Mouse (Mus musculus) forebrain, postnatal 0 days (tissue): ENCODE measurements around the gene Arhgap21. TPM values are rescaled to one million over a fixed set of nuclear protein-coding genes. Genes with fewer than 3 reads are reported as not detected.

Source experiments
- ATAC-seq: fragments of 200-750 bp; cut with Nextera tagmentation; 2 replicates; pipeline ENCODE4 v1.8.0; 2017; ENCODE audit warnings: mild to moderate bottlenecking, moderate library complexity
- DNase-seq: peaks from one replicate; pipeline ENCODE4 v3.0.0-alpha.2; 2015
- H3K27ac ChIP-seq: fragments of 300-500 bp; sonication (generic); 2 replicates; pipeline ENCODE4 v1.5.1; 2014; ENCODE audit warnings: low read depth, mild to moderate bottlenecking, antibody characterized with exemption, low read length, moderate library complexity, mixed read lengths
- H3K27me3 ChIP-seq: fragments of 300-500 bp; sonication (generic); 2 replicates; pipeline ENCODE4 v1.6.1; 2014; ENCODE audit warnings: mild to moderate bottlenecking, low read length, mixed read lengths; ENCODE audit not compliant: insufficient read depth
- H3K36me3 ChIP-seq: fragments of 300-500 bp; sonication (generic); 2 replicates; pipeline ENCODE4 v1.6.1; 2014; ENCODE audit warnings: mild to moderate bottlenecking, moderate library complexity; ENCODE audit not compliant: insufficient read depth
- H3K4me1 ChIP-seq: fragments of 300-500 bp; sonication (generic); 2 replicates; pipeline ENCODE4 v1.6.1; 2014; ENCODE audit warnings: antibody characterized with exemption; ENCODE audit not compliant: insufficient read depth
- H3K4me2 ChIP-seq: fragments of 300-500 bp; sonication (generic); 2 replicates; pipeline ENCODE4 v1.6.1; 2014; ENCODE audit warnings: low read depth, mild to moderate bottlenecking, moderate library complexity
- H3K4me3 ChIP-seq: fragments of 300-500 bp; sonication (generic); 2 replicates; pipeline ENCODE4 v1.5.1; 2014; ENCODE audit warnings: low read depth, low read length, mixed read lengths
- H3K9ac ChIP-seq: fragments of 300-500 bp; sonication (generic); 2 replicates; pipeline ENCODE4 v1.6.1; 2014; ENCODE audit warnings: mild to moderate bottlenecking
- H3K9me3 ChIP-seq: fragments of 300-500 bp; sonication (generic); 2 replicates; pipeline ENCODE4 v1.6.1; 2016; ENCODE audit warnings: low read length
- CTCF ChIP-seq: sonication (generic); IDR thresholded peaks from 2 replicates; pipeline ENCODE4 v1.5.1; 2016; ENCODE audit warnings: antibody characterized with exemption, control low read depth, low read depth
- WGBS: fragments of 180-500 bp; shearing (Covaris S2); extraction: QIAGEN DNeasy Blood & Tissue Kit; methylation state at CpG from one replicate; pipeline ENCODE4 v1.1.7; 2014; 5-methylcytosine and 5-hydroxymethylcytosine counted together
- polyA plus RNA-seq: library from polyadenylated mRNA; unstranded; fragments of >200 nt; fragmentation: Nextera tagmentation; extraction: Ambion mirVana; gene quantifications from 2 replicates; pipeline ENCODE4 v1.2.1, GENCODE M21; 2015
- total RNA-seq: library from RNA; depleted of rRNA; stranded (reverse); fragments of >200 nt; gene quantifications from 2 replicates; pipeline ENCODE4 v1.2.3, GENCODE M21; 2014

Gene Arhgap21
- total and polyA plus RNA-seq, 2 experiments from 2014 or later: 24.9 to 99.1 TPM

DNA sequence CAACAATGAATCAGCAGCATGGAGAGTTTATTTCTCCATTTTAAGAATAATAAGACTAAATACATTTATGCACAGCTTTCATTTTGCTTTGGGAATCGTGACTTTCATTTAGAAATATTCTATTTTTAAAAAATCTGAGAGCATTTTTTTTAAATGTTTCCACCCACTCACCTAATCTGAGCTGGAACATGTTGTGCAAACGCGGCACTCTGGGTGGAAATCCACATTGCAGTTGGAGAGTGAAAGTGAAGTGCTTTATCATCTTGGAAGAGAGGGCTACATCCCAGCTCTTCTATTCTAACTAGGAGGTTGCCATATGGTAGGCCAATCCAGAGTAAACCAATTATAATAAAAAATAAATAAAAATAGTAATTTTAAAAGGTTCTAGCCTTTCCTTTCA is 4.8 kb upstream of the Arhgap21 start:
- no peak for ATAC-seq
- Histone ChIP-seq H3K9me3 (no peaks in the 10 kb centered on the region), H3K4me3 (no peak overlapping the region), H3K4me2 (no peak overlapping the region), H3K4me1 (no peaks in the 10 kb centered on the region), H3K27ac (no peak overlapping the region), H3K36me3 (no peaks in the 10 kb centered on the region), H3K9ac (no peak overlapping the region), H3K27me3 (no peaks in the 10 kb centered on the region)
- 74% methylated on average over 3 of the region's 3 CpGs for WGBS
- TF ChIP-seq CTCF: no peak
- no peak for DNase-seq

DNA sequence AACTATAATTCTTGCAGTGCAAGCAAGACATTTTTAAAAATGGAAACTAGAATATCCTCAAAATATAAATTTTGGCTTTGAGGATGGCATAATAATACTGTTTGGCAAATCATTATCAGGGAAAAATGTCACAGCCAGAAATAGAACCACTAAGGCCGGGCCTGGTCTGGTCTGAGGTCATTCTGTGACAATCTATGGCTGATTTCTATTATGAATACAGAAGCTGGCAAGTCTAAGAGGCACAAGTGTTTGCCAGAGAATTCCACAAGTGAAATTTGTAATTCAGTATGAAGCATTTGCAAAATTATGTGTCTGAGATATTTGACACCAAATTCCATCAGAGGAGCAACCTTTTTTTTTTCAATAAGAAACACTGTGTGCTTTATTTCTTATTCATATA is 3.5 kb upstream of the Arhgap21 start:
- no peak for ATAC-seq
- 66% methylated on average over 1 of the region's 1 CpGs for WGBS
- DNase-seq: no peak
- no peaks in the 10 kb centered on the region for H3K4me1 ChIP-seq
- no peak for TF ChIP-seq CTCF
- H3K4me3 ChIP-seq: no peak overlapping the region
- no peak overlapping the region for H3K9ac ChIP-seq
- H3K36me3 ChIP-seq: no peaks in the 10 kb centered on the region
- no peaks in the 10 kb centered on the region for H3K27me3 ChIP-seq
- no peaks in the 10 kb centered on the region for H3K9me3 ChIP-seq
- H3K4me2 ChIP-seq: no peak overlapping the region
- H3K27ac ChIP-seq: no peak overlapping the region

DNA sequence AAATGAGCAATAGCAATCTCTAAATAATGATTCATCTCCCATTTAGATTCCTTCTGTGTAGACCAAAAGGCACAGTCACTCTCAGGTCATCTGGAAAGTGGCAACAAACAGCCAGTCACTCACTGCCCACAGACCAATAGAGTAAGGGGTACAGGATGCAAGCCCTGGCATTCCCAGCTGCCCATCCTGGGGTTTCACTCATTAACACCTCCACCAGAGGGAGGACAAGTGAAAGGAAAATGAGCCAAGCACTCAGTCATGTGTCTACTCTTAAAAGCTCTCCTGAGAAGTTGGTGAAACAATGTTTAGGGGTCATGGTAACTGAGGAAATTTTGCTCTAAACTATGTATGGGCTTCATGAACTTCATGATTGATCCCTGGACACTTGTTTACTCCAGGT is 2.9 kb upstream of the Arhgap21 start:
- H3K9me3 ChIP-seq: no peaks in the 10 kb centered on the region
- no peak overlapping the region for H3K4me3 ChIP-seq
- H3K36me3 ChIP-seq: no peaks in the 10 kb centered on the region
- H3K9ac ChIP-seq: no peak overlapping the region
- H3K4me1 ChIP-seq: no peaks in the 10 kb centered on the region
- no peak for DNase-seq
- peak; percentile 29; the same call in 1 of the 2 replicates for TF ChIP-seq CTCF
- H3K4me2 ChIP-seq: no peak overlapping the region
- H3K27me3 ChIP-seq: no peaks in the 10 kb centered on the region
- no peak for ATAC-seq
- H3K27ac ChIP-seq: no peak overlapping the region

DNA sequence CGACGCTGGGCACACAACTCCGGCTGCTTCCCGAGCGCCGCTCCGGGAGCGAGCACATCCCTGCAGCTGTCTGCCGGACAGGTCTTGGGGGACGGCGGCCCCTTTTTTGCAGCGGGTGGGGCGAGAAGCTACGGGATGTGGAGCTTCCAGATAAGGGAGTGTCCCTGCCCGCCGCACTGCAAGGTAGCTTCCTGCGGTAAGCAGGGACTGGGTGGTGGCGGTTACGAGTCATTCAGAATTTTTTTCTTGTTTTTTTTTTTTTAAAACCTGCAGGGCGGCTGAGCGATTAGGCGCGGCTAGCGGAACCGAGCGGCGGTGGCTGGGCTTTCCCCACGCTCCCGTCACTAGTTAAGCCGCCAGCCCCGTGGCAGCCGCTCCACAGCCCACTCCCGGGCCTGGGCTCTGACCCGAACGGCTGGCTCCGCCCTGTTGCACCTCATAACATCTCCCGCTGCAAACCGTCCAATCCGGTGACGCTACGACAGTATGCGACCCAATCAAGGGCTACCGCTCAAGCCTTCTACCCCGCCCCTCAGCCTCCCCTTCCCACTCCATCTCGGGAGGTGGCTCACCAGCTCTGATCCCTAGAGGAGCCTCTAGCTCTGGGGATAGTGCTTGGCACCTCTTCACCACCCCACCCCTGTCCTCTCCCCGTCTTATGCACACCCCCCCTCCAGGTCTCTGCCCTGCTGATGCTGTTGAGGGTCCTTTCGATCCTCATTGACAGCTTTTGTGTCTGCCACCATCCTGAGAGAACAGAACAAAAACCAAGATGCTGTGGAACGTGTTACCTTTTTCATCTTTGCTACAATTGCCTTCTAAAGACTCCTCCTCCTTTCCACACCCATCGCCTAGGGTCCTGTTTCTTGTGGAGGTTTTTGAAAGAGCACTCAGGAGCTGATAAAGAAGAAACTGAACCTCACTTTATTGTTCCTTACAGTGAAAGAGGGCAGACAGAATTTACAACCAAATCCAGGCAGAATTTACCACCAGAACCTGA is 820 bp upstream of the Arhgap21 start:
- H3K27me3 ChIP-seq: no peaks in the 10 kb centered on the region
- no peaks in the 10 kb centered on the region for H3K36me3 ChIP-seq
- H3K4me2 ChIP-seq: peak overlapping the region; percentile 90
- 0 out of 2 replicates have a peak, but pooled peaks cover 1% of the 10 kb centered on the region for H3K4me1 ChIP-seq
- WGBS: under 1% methylated on average over 49 of the region's 49 CpGs
- peak; percentile 98 for DNase-seq
- H3K9ac ChIP-seq: peak overlapping the region; percentile 96
- peak; percentile 97 for ATAC-seq
- peak overlapping the region; percentile 93 for H3K4me3 ChIP-seq
- peak; percentile 7; the same call in 1 of the 2 replicates for TF ChIP-seq CTCF
- no peaks in the 10 kb centered on the region for H3K9me3 ChIP-seq
- H3K27ac ChIP-seq: peak overlapping the region; percentile 100

DNA sequence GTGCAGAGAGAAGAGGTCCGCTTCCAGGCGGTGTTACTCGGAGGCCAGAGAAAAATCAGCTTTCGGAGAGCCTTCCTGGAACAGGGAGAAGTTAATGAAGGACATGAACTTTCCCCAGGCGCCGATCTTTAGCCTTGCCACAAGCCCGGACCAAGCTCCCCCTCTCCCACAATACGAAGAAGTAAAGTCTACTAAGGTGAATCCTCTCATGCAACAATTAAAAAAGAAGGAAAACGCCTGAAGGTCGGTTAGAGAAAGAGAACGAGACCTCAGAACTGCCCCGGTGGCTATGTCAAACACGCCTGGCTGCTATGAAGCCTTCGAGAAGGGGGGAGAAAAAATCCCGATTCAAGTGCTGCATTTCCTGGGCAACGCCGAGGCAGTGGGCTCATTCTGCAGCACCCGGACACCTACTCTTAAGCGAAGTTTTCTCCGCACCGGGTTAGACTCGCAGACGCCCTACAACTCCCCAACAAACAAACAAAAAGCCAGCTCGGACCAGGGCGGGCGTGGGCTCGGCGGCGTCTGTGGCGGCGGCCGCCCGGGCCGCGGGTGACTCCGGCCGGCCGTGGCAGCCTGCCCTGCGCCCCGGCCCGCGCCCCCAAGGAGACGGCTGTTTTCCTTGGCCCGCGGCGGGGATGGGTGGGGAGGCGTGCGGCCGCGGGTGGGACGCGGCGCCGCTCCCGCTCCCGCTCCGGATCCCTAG is 882 bp downstream of the Arhgap21 start:
- H3K4me2 ChIP-seq: peak overlapping the region; percentile 90
- under 1% methylated on average over 54 of the region's 57 CpGs for WGBS
- DNase-seq: peak; percentile 69

DNA sequence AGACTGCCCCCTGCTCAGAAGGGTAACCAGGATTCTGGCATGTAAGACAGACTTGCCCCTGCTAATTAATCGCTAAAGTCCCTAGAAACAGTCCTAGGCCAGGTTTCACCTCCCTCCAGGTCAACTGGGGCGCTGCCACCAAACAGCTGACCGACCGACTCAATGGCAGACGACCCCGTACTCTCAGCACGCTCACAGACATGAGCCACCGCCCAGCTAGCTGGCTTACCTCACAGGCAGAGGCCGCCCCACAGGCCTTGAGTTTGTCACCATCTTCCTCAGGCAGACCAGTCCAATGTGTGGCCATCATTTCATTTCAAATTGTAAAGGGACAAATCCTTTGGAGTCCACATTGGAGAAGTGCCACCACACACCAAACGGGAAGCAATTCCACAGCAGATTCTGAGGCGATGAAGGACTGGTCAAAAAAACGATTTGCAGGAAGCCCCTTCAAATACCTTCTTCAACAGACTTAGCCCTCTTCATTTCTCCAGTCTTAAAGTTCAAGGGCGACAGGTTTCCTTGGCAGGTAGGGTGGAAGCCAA is 1.5 kb downstream of the Arhgap21 start:
- peak overlapping the region; percentile 93 for H3K4me3 ChIP-seq

More for the DNA sequence above, 882 bp downstream of the Arhgap21 start:
- 0 out of 2 replicates have a peak, but pooled peaks have one; percentile 3 for ATAC-seq
- Histone ChIP-seq H3K27ac (peak overlapping the region; percentile 100), H3K4me1 (peaks cover 12% of the 10 kb centered on the region), H3K36me3 (no peaks in the 10 kb centered on the region), H3K9ac (peak overlapping the region; percentile 96), H3K4me3 (peak overlapping the region; percentile 93), H3K9me3 (no peaks in the 10 kb centered on the region), H3K27me3 (no peaks in the 10 kb centered on the region)
- no peak for TF ChIP-seq CTCF

More for the DNA sequence above, 1.5 kb downstream of the Arhgap21 start:
- Histone ChIP-seq H3K4me1 (peaks cover 18% of the 10 kb centered on the region), H3K36me3 (no peaks in the 10 kb centered on the region), H3K4me2 (peak overlapping the region; percentile 90), H3K27me3 (no peaks in the 10 kb centered on the region), H3K27ac (peak overlapping the region; percentile 100), H3K9me3 (no peaks in the 10 kb centered on the region), H3K9ac (peak overlapping the region; percentile 96)
- no peak for TF ChIP-seq CTCF
- no peak for ATAC-seq
- under 1% methylated on average over 13 of the region's 13 CpGs for WGBS
- peak; percentile 60 for DNase-seq
